Mouse (Mus musculus): ENCODE measurements around the gene Sphk1.

DNA sequence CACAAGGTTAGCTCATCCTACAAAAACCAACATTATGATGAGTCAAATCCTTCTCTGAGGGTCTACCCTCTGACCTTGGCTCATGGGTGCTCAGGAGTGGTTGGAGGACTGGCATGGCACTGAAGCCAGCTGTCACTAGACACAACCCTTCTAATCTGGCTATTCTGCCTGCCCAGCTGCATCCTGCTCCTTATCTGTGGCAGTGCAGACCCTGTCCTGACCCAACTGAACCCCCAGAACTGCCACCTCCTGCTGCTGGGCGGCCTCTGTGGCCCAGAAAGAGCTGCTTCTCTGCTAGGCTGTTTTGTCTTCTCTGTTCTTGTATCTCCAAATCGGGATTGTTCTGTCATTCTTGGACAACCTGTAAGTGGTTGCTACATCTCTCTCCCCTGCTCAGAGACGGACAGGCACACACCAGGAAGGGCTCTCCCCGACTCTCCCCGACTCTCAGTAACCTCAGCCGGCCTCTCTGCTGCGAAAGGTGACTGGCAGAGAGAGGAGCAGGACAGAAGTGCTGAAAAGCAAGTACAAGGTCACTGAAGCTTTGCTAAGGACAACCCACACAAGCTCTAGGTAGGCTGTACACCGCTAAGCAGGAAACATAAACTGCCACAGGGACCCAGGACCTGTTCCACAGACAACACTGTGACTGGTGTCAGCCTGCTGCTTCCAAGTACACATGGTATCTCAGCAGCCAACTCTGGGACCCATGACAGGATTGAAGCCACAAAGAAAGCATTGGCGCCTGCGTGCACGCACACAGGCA is 18.7 kb downstream of the Sphk1 start:
- TF ChIP-seq POLR2A (IDR thresholded peaks at IDR 0.05; ENCODE audit: extremely low read depth, insufficient read depth, low read length), result no peak
- TF ChIP-seq CTCF (IDR thresholded peaks at IDR 0.05; ENCODE audit: low read depth, low read length), result no peak
